Mouse (Mus musculus): Measurements from ENCODE around the gene Maz. TPM values are rescaled to one million over a fixed set of nuclear protein-coding genes. Genes with fewer than 3 reads are reported as not detected.
A peak's percentile ranks its signal among the peaks of the same experiment; 100 is the strongest.

The Maz gene
- polyA plus RNA-seq, 1 experiment from 2014 or later: 72.5 TPM

GRCm38 (mm10) chr7:127012374-127012773, 14.5 kb downstream of the Maz start:
- 89% methylated on average over 6 of the region's 6 CpGs for WGBS
- Histone ChIP-seq H3K4me1 (replicated peaks) (peaks cover 29% of the 10 kb centered on the region), H3K36me3 (peaks cover 38% of the 10 kb centered on the region), H3K27me3 (no peaks in the 10 kb centered on the region), H3K27ac (no peak overlapping the region), H3K9ac (replicated peaks) (no peak overlapping the region), H3K4me2 (replicated peaks) (no peak overlapping the region), H3K9me3 (no peaks in the 10 kb centered on the region), H3K4me3 (replicated peaks) (no peak overlapping the region)
- no peak for ATAC-seq

- H3K4me3 ChIP-seq (replicated peaks): no peak overlapping the region
- WGBS: 63% methylated on average over 2 of the region's 2 CpGs
- no peaks in the 10 kb centered on the region for H3K9me3 ChIP-seq
- H3K4me2 ChIP-seq (replicated peaks): no peak overlapping the region
- H3K36me3 ChIP-seq: peaks cover 38% of the 10 kb centered on the region
- no peaks in the 10 kb centered on the region for H3K27me3 ChIP-seq
- H3K27ac ChIP-seq: no peak overlapping the region
- ATAC-seq: no peak
- no peak overlapping the region for H3K9ac ChIP-seq (replicated peaks)
- peaks cover 29% of the 10 kb centered on the region for H3K4me1 ChIP-seq (replicated peaks)
Measured at GRCm38 (mm10) chr7:127011717-127012116, 15.1 kb downstream of the Maz start.

- ATAC-seq: no peak
- WGBS: 98% methylated on average over 2 of the region's 2 CpGs
- no peak overlapping the region for H3K27ac ChIP-seq
- H3K4me2 ChIP-seq (replicated peaks): no peak overlapping the region
- H3K9me3 ChIP-seq: no peaks in the 10 kb centered on the region
- H3K36me3 ChIP-seq: peaks cover 38% of the 10 kb centered on the region
- H3K9ac ChIP-seq (replicated peaks): no peak overlapping the region
- H3K4me3 ChIP-seq (replicated peaks): no peak overlapping the region
- H3K4me1 ChIP-seq (replicated peaks): peaks cover 27% of the 10 kb centered on the region
- no peaks in the 10 kb centered on the region for H3K27me3 ChIP-seq
Measured at GRCm38 (mm10) chr7:127011051-127011450, 15.8 kb downstream of the Maz start.

GRCm38 (mm10) chr7:127009307-127010085, 17.3 kb downstream of the Maz start:
- H3K27me3 ChIP-seq: no peaks in the 10 kb centered on the region
- H3K4me2 ChIP-seq (replicated peaks): no peak overlapping the region
- H3K9ac ChIP-seq (replicated peaks): no peak overlapping the region; the same call in 1 of the 2 replicates
- H3K4me3 ChIP-seq (replicated peaks): no peak overlapping the region
- peaks cover 11% of the 10 kb centered on the region for H3K4me1 ChIP-seq (replicated peaks)
- H3K9me3 ChIP-seq: no peaks in the 10 kb centered on the region
- peaks cover 26% of the 10 kb centered on the region for H3K36me3 ChIP-seq
- ATAC-seq: no peak
- WGBS: 86% methylated on average over 17 of the region's 17 CpGs
- 0 out of 2 replicates have a peak overlapping the region, but pooled peaks have one; percentile 41 for H3K27ac ChIP-seq

GRCm38 (mm10) chr7:127008239-127009019, 18.4 kb downstream of the Maz start:
- Histone ChIP-seq H3K4me3 (replicated peaks) (no peak overlapping the region), H3K27me3 (no peaks in the 10 kb centered on the region), H3K9ac (replicated peaks) (no peak overlapping the region; the same call in 1 of the 2 replicates), H3K4me1 (replicated peaks) (peaks cover 3% of the 10 kb centered on the region; the same call in 1 of the 2 replicates), H3K9me3 (no peaks in the 10 kb centered on the region), H3K4me2 (replicated peaks) (no peak overlapping the region), H3K27ac (peak overlapping the region; percentile 41), H3K36me3 (peaks cover 16% of the 10 kb centered on the region)
- peak; percentile 56; the same call in 1 of the 2 replicates for ATAC-seq
- 67% methylated on average over 9 of the region's 9 CpGs for WGBS

GRCm38 (mm10) chr7:127007313-127008024, 19.4 kb downstream of the Maz start:
- H3K36me3 ChIP-seq: peaks cover 8% of the 10 kb centered on the region; the same call in 1 of the 2 replicates
- no peak overlapping the region for H3K27ac ChIP-seq
- no peaks in the 10 kb centered on the region for H3K27me3 ChIP-seq
- ATAC-seq: no peak
- no peaks in the 10 kb centered on the region for H3K9me3 ChIP-seq
- H3K4me1 ChIP-seq (replicated peaks): no peaks in the 10 kb centered on the region; the same call in 1 of the 2 replicates
- H3K4me2 ChIP-seq (replicated peaks): no peak overlapping the region
- H3K9ac ChIP-seq (replicated peaks): no peak overlapping the region
- H3K4me3 ChIP-seq (replicated peaks): no peak overlapping the region
- WGBS: 94% methylated on average over 6 of the region's 6 CpGs

- ATAC-seq: no peak
- H3K27me3 ChIP-seq: no peaks in the 10 kb centered on the region
- H3K36me3 ChIP-seq: no peaks in the 10 kb centered on the region
- H3K27ac ChIP-seq: no peak overlapping the region
- H3K9ac ChIP-seq (replicated peaks): no peak overlapping the region
- no peaks in the 10 kb centered on the region for H3K9me3 ChIP-seq
- no peak overlapping the region for H3K4me3 ChIP-seq (replicated peaks)
- no peak overlapping the region for H3K4me2 ChIP-seq (replicated peaks)
- WGBS: 91% methylated on average over 4 of the region's 4 CpGs
- H3K4me1 ChIP-seq (replicated peaks): no peaks in the 10 kb centered on the region; the same call in 1 of the 2 replicates
Measured at GRCm38 (mm10) chr7:127004122-127004875, 22.5 kb downstream of the Maz start.

- ATAC-seq: no peak
- Histone ChIP-seq H3K27ac (no peak overlapping the region), H3K4me1 (replicated peaks) (no peaks in the 10 kb centered on the region; the same call in 1 of the 2 replicates), H3K9ac (replicated peaks) (no peak overlapping the region), H3K4me3 (replicated peaks) (no peak overlapping the region), H3K9me3 (no peaks in the 10 kb centered on the region), H3K4me2 (replicated peaks) (no peak overlapping the region), H3K27me3 (no peaks in the 10 kb centered on the region), H3K36me3 (no peaks in the 10 kb centered on the region)
- 93% methylated on average over 5 of the region's 5 CpGs for WGBS
Measured at GRCm38 (mm10) chr7:127003620-127004019, 23.2 kb downstream of the Maz start.

- 91% methylated on average over 10 of the region's 10 CpGs for WGBS
- Histone ChIP-seq H3K4me2 (replicated peaks) (no peak overlapping the region), H3K4me1 (replicated peaks) (no peaks in the 10 kb centered on the region), H3K4me3 (replicated peaks) (no peak overlapping the region), H3K9me3 (no peaks in the 10 kb centered on the region), H3K9ac (replicated peaks) (no peak overlapping the region), H3K27me3 (no peaks in the 10 kb centered on the region), H3K27ac (no peak overlapping the region), H3K36me3 (no peaks in the 10 kb centered on the region)
- ATAC-seq: no peak
Measured at GRCm38 (mm10) chr7:126999568-126999967, 27.3 kb downstream of the Maz start.

- Histone ChIP-seq H3K27ac (no peak overlapping the region), H3K4me3 (replicated peaks) (no peak overlapping the region), H3K4me2 (replicated peaks) (no peak overlapping the region), H3K27me3 (no peaks in the 10 kb centered on the region), H3K4me1 (replicated peaks) (no peaks in the 10 kb centered on the region), H3K9ac (replicated peaks) (no peak overlapping the region), H3K36me3 (no peaks in the 10 kb centered on the region), H3K9me3 (no peaks in the 10 kb centered on the region)
- ATAC-seq: no peak
- 80% methylated on average over 4 of the region's 4 CpGs for WGBS
Measured at GRCm38 (mm10) chr7:126996449-126996848, 30.4 kb downstream of the Maz start.

GRCm38 (mm10) chr7:126988816-126989215, 38.0 kb downstream of the Maz start:
- Histone ChIP-seq H3K27ac (no peak overlapping the region), H3K27me3 (no peaks in the 10 kb centered on the region), H3K36me3 (no peaks in the 10 kb centered on the region), H3K4me2 (replicated peaks) (no peak overlapping the region), H3K4me1 (replicated peaks) (no peaks in the 10 kb centered on the region), H3K9me3 (no peaks in the 10 kb centered on the region), H3K4me3 (replicated peaks) (no peak overlapping the region), H3K9ac (replicated peaks) (no peak overlapping the region)
- no peak for ATAC-seq
- WGBS: 71% methylated on average over 8 of the region's 8 CpGs

Data from midbrain, embryonic 13.5 days (tissue).